Mouse (Mus musculus): ENCODE results near the gene Agtr1b. TPM values are rescaled to one million over a fixed set of nuclear protein-coding genes. Genes with fewer than 3 reads are reported as not detected.

Gene Agtr1b
- total RNA-seq, 2 experiments from 2014 or later = 0.20 TPM; not detected in 1

GRCm38 (mm10) chr3:20288761-20289160, 78.2 kb downstream of the Agtr1b start:
- H3K27ac ChIP-seq = no peak overlapping the region
- intact Hi-C loops (cut with DNase I) = no loop called here
- H3K4me3 ChIP-seq = no peak overlapping the region
- no peak for TF ChIP-seq CTCF (IDR thresholded peaks at IDR 0.05)
- DNase-seq (ENCODE audit: extremely low spot score in 1 of 2, low spot score in 2 of 2) = no peak

GRCm38 (mm10) chr3:20281796-20282195, 85.2 kb downstream of the Agtr1b start:
- TF ChIP-seq CTCF (IDR thresholded peaks at IDR 0.05) = no peak
- Histone ChIP-seq H3K4me3 (no peak overlapping the region), H3K27ac (no peak overlapping the region)
- intact Hi-C loops (cut with DNase I) = no loop called here
- no peak for DNase-seq (ENCODE audit: extremely low spot score in 1 of 2, low spot score in 2 of 2)

- TF ChIP-seq CTCF (IDR thresholded peaks at IDR 0.05) = no peak
- intact Hi-C loops (cut with DNase I) = no loop called here
These were observed 91.3 kb downstream of the Agtr1b start, which contains the start of gene Cpb1 for GRCm38 (mm10) chr3:20275633-20276032. Gene Cpb1 (minus strand): TSS chr3:20275733.

More at GRCm38 (mm10) chr3:20275633-20276032, 91.3 kb downstream of the Agtr1b start, which contains the start of gene Cpb1:
- DNase-seq (ENCODE audit: extremely low spot score in 1 of 2, low spot score in 2 of 2) = no peak
- no peak within 1 kb of the TSS for H3K4me3 ChIP-seq
- H3K27ac ChIP-seq = no peak within 1 kb of the TSS

Other genes starting within 250 kb of the Agtr1b start
- 10 to 100 TPM; 28.8 to 29.0 TPM for gene Gyg, start 211.9 kb downstream of the Agtr1b start, total RNA-seq (2021)
- gene Cpa3, start 125.0 kb downstream of the Agtr1b start, total RNA-seq (2021) = not detected
- gene Cpb1, start 91.4 kb downstream of the Agtr1b start, total RNA-seq (2021) = not detected

Data from left cerebral cortex, adult 2 months (tissue).